Mouse (Mus musculus) kidney, postnatal 0 days (tissue): ENCODE measurements around the gene Ddah1. TPM values are rescaled to one million over a fixed set of nuclear protein-coding genes. Genes with fewer than 3 reads are reported as not detected.
A peak's percentile ranks its signal among the peaks of the same experiment; 100 is the strongest.

Experiments
- ATAC-seq: fragments of 200-750 bp; cut with Nextera tagmentation; replicated peaks from 2 replicates; pipeline ENCODE4 v1.8.0; 2017; ENCODE audit warnings: low read depth, moderate number of reproducible peaks, moderate TSS enrichment, moderate library complexity; ENCODE audit not compliant: low FRiP score
- DNase-seq: peaks from one replicate; pipeline ENCODE4 v3.0.0-alpha.2; 2016; ENCODE audit warnings: low spot score
- H3K27ac ChIP-seq: fragments of 300-500 bp; sonication (generic); 2 replicates; pipeline ENCODE4 v1.5.1; 2014; ENCODE audit warnings: mild to moderate bottlenecking
- H3K27me3 ChIP-seq: fragments of 300-500 bp; sonication (generic); 2 replicates; pipeline ENCODE4 v1.6.1; 2014; ENCODE audit warnings: low read length, mixed read lengths; ENCODE audit not compliant: insufficient read depth
- H3K36me3 ChIP-seq: fragments of 300-500 bp; sonication (generic); 2 replicates; pipeline ENCODE4 v1.6.1; 2014; ENCODE audit warnings: low read length, mixed read lengths; ENCODE audit not compliant: insufficient read depth
- H3K4me1 ChIP-seq: fragments of 300-500 bp; sonication (generic); replicated peaks from 2 replicates; pipeline ENCODE4 v1.6.1; 2014; ENCODE audit warnings: antibody characterized with exemption, low read length, mixed read lengths; ENCODE audit not compliant: insufficient read depth
- H3K4me2 ChIP-seq: fragments of 300-500 bp; sonication (generic); 2 replicates; pipeline ENCODE4 v1.6.1; 2014; ENCODE audit warnings: mild to moderate bottlenecking, low read length, moderate library complexity, mixed read lengths
- H3K4me3 ChIP-seq: fragments of 300-500 bp; sonication (generic); replicated peaks from 2 replicates; pipeline ENCODE4 v1.5.1; 2014; ENCODE audit warnings: low read depth, low read length
- H3K9ac ChIP-seq: fragments of 300-500 bp; sonication (generic); 2 replicates; pipeline ENCODE4 v1.6.1; 2014; ENCODE audit warnings: low read depth, low read length
- H3K9me3 ChIP-seq: fragments of 300-500 bp; sonication (generic); replicated peaks from 2 replicates; pipeline ENCODE4 v1.6.1; 2016; ENCODE audit warnings: low read length, inconsistent platforms, mixed read lengths
- CTCF ChIP-seq: IDR thresholded peaks from 2 replicates; pipeline ENCODE4 v1.5.1; 2016; ENCODE audit warnings: antibody characterized with exemption, low read depth, mild to moderate bottlenecking, moderate library complexity
- WGBS: fragments of 180-500 bp; shearing (Covaris S2); extraction: QIAGEN DNeasy Blood & Tissue Kit; methylation state at CpG from one replicate; pipeline ENCODE4 v1.1.7; 2014; 5-methylcytosine and 5-hydroxymethylcytosine counted together
- polyA plus RNA-seq: library from polyadenylated mRNA; unstranded; fragments of >200 nt; fragmentation: Nextera tagmentation; extraction: Ambion mirVana; gene quantifications from 2 replicates; pipeline ENCODE4 v1.2.1, GENCODE M21; 2015

The Ddah1 gene
- polyA plus RNA-seq, 1 experiment from 2014 or later = 108 TPM

GRCm38 (mm10) chr3:145892451-145892850 is 134.0 kb downstream of the Ddah1 start:
- Histone ChIP-seq H3K27ac (no peak overlapping the region), H3K9ac (no peak overlapping the region), H3K4me3 (no peak overlapping the region), H3K4me1 (no peaks in the 10 kb centered on the region), H3K4me2 (no peak overlapping the region), H3K27me3 (no peaks in the 10 kb centered on the region), H3K9me3 (no peaks in the 10 kb centered on the region), H3K36me3 (no peaks in the 10 kb centered on the region)
- no peak for DNase-seq
- no peak for ATAC-seq
- no peak for TF ChIP-seq CTCF
- 72% methylated on average over 3 of the region's 3 CpGs for WGBS

- Histone ChIP-seq H3K4me3 (no peak overlapping the region), H3K4me1 (no peaks in the 10 kb centered on the region), H3K9ac (no peak overlapping the region), H3K27me3 (no peaks in the 10 kb centered on the region), H3K27ac (no peak overlapping the region), H3K9me3 (no peaks in the 10 kb centered on the region), H3K36me3 (no peaks in the 10 kb centered on the region), H3K4me2 (no peak overlapping the region)
- TF ChIP-seq CTCF = no peak
- ATAC-seq (no peak), DNase-seq (no peak)
- 54% methylated on average over 12 of the region's 12 CpGs for WGBS
Observed at GRCm38 (mm10) chr3:145894131-145894530, 135.7 kb downstream of the Ddah1 start.

GRCm38 (mm10) chr3:145897749-145898148 is 139.3 kb downstream of the Ddah1 start:
- Histone ChIP-seq H3K4me1 (0 out of 2 replicates have a peak, but pooled peaks cover 4% of the 10 kb centered on the region), H3K4me3 (no peak overlapping the region), H3K4me2 (no peak overlapping the region), H3K9ac (no peak overlapping the region), H3K27me3 (no peaks in the 10 kb centered on the region), H3K9me3 (no peaks in the 10 kb centered on the region), H3K36me3 (no peaks in the 10 kb centered on the region), H3K27ac (no peak overlapping the region)
- DNase-seq (no peak), ATAC-seq (no peak)
- no peak for TF ChIP-seq CTCF
- WGBS = 70% methylated on average over 11 of the region's 11 CpGs

- H3K9ac ChIP-seq = no peak overlapping the region
- no peak for TF ChIP-seq CTCF
- H3K4me2 ChIP-seq = no peak overlapping the region
- DNase-seq (no peak), ATAC-seq (no peak)
- no peaks in the 10 kb centered on the region for H3K27me3 ChIP-seq
- H3K4me1 ChIP-seq = 0 out of 2 replicates have a peak, but pooled peaks cover 4% of the 10 kb centered on the region
- no peaks in the 10 kb centered on the region for H3K9me3 ChIP-seq
- H3K36me3 ChIP-seq = no peaks in the 10 kb centered on the region
- H3K27ac ChIP-seq = no peak overlapping the region
- 80% methylated on average over 8 of the region's 8 CpGs for WGBS
- H3K4me3 ChIP-seq = no peak overlapping the region
Observed at GRCm38 (mm10) chr3:145899832-145900231, 141.4 kb downstream of the Ddah1 start.

- Histone ChIP-seq H3K4me1 (0 out of 2 replicates have a peak, but pooled peaks cover 4% of the 10 kb centered on the region), H3K9me3 (no peaks in the 10 kb centered on the region), H3K27ac (no peak overlapping the region), H3K27me3 (no peaks in the 10 kb centered on the region), H3K4me2 (no peak overlapping the region), H3K9ac (no peak overlapping the region), H3K4me3 (no peak overlapping the region), H3K36me3 (no peaks in the 10 kb centered on the region)
- 93% methylated on average over 8 of the region's 8 CpGs for WGBS
- TF ChIP-seq CTCF = no peak
- no peak for ATAC-seq
- DNase-seq = no peak
Observed at GRCm38 (mm10) chr3:145903530-145903929, 145.1 kb downstream of the Ddah1 start.

- peak; percentile 77 for DNase-seq
- TF ChIP-seq CTCF = peak; percentile 89
- no peak for ATAC-seq
- Histone ChIP-seq H3K9ac (no peak overlapping the region), H3K36me3 (no peaks in the 10 kb centered on the region), H3K4me2 (0 out of 2 replicates have a peak overlapping the region, but pooled peaks have one; percentile 25), H3K27me3 (no peaks in the 10 kb centered on the region), H3K9me3 (no peaks in the 10 kb centered on the region), H3K4me3 (no peak overlapping the region), H3K27ac (no peak overlapping the region), H3K4me1 (no peaks in the 10 kb centered on the region)
- 56% methylated on average over 22 of the region's 22 CpGs for WGBS
Observed at GRCm38 (mm10) chr3:145904850-145905776, 146.6 kb downstream of the Ddah1 start.
